Mouse (Mus musculus): ENCODE measurements at regions not wholly inside any gene's neighbourhood (a gene's known extent, or its start where the extent isn't known, plus 50 kb on each side); places are given as distances from the start of the nearest gene placed in this dataset.

DNA sequence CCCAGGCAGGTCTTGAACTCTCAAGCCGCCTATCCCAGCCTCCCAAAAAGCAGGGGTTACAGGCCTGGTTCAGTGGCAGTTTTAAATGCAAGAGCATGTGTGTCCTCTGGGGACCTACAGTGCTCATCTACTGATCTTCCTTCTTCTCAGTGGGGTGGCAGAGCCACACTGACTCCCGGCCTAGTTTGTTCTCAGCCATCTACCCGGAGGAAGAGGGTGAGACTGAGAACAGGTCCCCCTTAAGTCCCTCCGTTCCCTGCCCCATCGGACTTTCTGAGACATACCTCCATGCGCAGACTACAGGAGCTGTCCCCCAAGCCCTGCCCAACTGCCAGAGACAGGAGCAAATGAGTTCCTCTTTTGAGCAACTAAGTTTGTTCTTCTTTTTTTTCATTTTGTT lies 66.5 kb downstream of the Zfp36l2 start:
- no peak for TF ChIP-seq CEBPB (IDR thresholded peaks at IDR 0.05; ENCODE audit: insufficient read depth, poor library complexity, severe bottlenecking)
- no peak for TF ChIP-seq USF1 (IDR thresholded peaks at IDR 0.05; ENCODE audit: low read depth)
- no peak for TF ChIP-seq SRF (IDR thresholded peaks at IDR 0.05; ENCODE audit: control insufficient read depth, insufficient read length, low read depth)
- TF ChIP-seq REST (IDR thresholded peaks at IDR 0.05; ENCODE audit: insufficient read depth, insufficient read length), result no peak
- TF ChIP-seq MYOD1 (IDR thresholded peaks at IDR 0.05; ENCODE audit: control insufficient read depth in 1 of 3, insufficient read length in 2 of 3, low read depth in 2 of 3), result no peak
- no peak for TF ChIP-seq POLR2AphosphoS2 (IDR thresholded peaks at IDR 0.05; ENCODE audit: insufficient read length, low read depth)
- TF ChIP-seq MYOG (IDR thresholded peaks at IDR 0.05; ENCODE audit: control insufficient read depth in 1 of 3, insufficient read depth in 1 of 3, insufficient read length in 2 of 3, low read depth in 2 of 3), result no peak
- no peak for TF ChIP-seq MAX (IDR thresholded peaks at IDR 0.05; ENCODE audit: low read depth)
- TF ChIP-seq POLR2A (IDR thresholded peaks at IDR 0.05; ENCODE audit: insufficient read length, low read depth), result no peak
- no peak for TF ChIP-seq TCF3 (IDR thresholded peaks at IDR 0.05; ENCODE audit: insufficient read length, low read depth)
- TF ChIP-seq E2F4 (IDR thresholded peaks at IDR 0.05; ENCODE audit: insufficient read depth), result no peak
- no peaks in the 10 kb centered on the region for H3K79me2 ChIP-seq (ENCODE audit: control insufficient read depth, insufficient read depth)
- no peaks in the 10 kb centered on the region for H3K27me3 ChIP-seq (ENCODE audit: control insufficient read depth, insufficient read depth, insufficient read length)

DNA sequence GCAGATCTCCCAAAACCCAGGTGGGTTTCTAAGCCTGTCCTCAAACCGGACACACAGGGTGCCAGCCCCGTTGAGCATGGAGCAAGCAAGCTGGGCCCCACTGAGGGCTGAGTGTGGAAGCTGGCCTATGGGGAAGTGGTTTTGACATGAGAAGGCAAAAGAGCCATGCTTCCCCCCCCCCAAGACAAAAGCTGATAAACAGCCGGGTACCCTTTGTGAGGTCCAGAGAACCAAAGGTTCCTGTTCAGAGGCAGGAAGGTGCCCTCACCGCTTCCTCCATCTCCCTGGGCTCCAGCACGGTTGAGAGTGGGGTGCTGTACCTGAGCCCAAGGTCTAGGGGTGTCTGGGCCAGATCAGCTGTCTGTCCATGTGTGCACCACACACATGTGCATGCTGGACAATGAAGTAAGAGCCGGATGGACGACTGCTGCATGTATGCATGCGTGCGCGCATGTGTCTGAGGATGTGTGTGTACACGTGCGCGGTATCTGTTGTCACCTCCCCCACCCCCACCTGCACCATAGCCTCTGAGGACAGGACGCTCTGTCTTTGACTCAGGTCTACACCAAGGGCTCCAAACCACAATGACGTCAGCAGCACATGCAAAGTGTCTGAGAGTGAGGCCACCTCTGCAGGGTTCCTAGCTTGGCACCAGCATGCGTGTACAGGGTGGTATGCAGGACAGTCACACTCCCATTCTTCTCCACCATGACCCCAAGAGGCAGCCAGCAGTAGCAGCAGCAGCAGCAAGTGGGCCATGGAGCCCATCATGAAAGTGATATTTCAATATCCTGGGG lies 68.3 kb downstream of the Zfp36l2 start:
- H3K4me3 ChIP-seq, result no peak overlapping the region
- no peaks in the 10 kb centered on the region for H3K79me2 ChIP-seq (ENCODE audit: control insufficient read depth, insufficient read depth)
- H3K36me3 ChIP-seq (ENCODE audit: control insufficient read depth, insufficient read depth), result no peaks in the 10 kb centered on the region
- no peaks in the 10 kb centered on the region for H3K27me3 ChIP-seq (ENCODE audit: control insufficient read depth, insufficient read depth, insufficient read length)
- no peak overlapping the region for H3ac ChIP-seq (ENCODE audit: control insufficient read depth, insufficient read length)
- H3K4me2 ChIP-seq (ENCODE audit: low read depth), result no peak overlapping the region
- TF ChIP-seq USF1 (IDR thresholded peaks at IDR 0.05; ENCODE audit: low read depth) (no peak), MYOD1 (IDR thresholded peaks at IDR 0.05; ENCODE audit: control insufficient read depth in 1 of 3, insufficient read length in 2 of 3, low read depth in 2 of 3) (no peak), SRF (IDR thresholded peaks at IDR 0.05; ENCODE audit: control insufficient read depth, insufficient read length, low read depth) (no peak), POLR2A (IDR thresholded peaks at IDR 0.05; ENCODE audit: insufficient read length, low read depth) (no peak), MAX (IDR thresholded peaks at IDR 0.05; ENCODE audit: low read depth) (no peak), REST (IDR thresholded peaks at IDR 0.05; ENCODE audit: insufficient read depth, insufficient read length) (no peak), MYOG (IDR thresholded peaks at IDR 0.05; ENCODE audit: control insufficient read depth in 1 of 3, insufficient read depth in 1 of 3, insufficient read length in 2 of 3, low read depth in 2 of 3) (no peak), TCF12 (IDR thresholded peaks at IDR 0.05; ENCODE audit: insufficient read depth, poor library complexity, severe bottlenecking) (no peak), CEBPB (IDR thresholded peaks at IDR 0.05; ENCODE audit: insufficient read depth, poor library complexity, severe bottlenecking) (no peak), E2F4 (IDR thresholded peaks at IDR 0.05; ENCODE audit: insufficient read depth) (no peak), POLR2AphosphoS2 (IDR thresholded peaks at IDR 0.05; ENCODE audit: insufficient read length, low read depth) (no peak), TCF3 (IDR thresholded peaks at IDR 0.05; ENCODE audit: insufficient read length, low read depth) (no peak)

More for the DNA sequence above, 66.5 kb downstream of the Zfp36l2 start:
- Histone ChIP-seq H3K36me3 (ENCODE audit: control insufficient read depth, insufficient read depth) (no peaks in the 10 kb centered on the region), H3ac (ENCODE audit: control insufficient read depth, insufficient read length) (no peak overlapping the region), H3K4me3 (no peak overlapping the region), H3K4me2 (ENCODE audit: low read depth) (no peak overlapping the region)

DNA sequence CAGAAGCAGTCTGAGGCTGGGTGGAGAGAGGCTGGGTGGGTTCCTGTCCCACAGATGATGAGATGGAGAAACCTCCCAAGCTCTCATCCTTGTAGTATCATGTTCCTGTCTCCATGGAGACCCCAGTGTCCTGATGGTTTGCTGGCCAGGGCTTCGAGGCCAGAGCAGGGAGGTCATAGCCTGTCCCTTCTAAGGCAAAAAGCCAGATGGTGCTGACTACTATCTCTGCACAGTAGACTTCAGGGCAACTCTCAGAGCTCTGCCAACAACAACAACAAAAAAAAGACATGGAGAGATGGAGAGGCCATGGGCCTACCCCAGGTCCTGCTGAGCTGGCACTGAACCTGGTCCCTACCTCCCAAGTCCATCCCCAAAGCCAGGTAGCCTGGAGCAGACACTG lies 69.0 kb downstream of the Zfp36l2 start:
- no peaks in the 10 kb centered on the region for H3K79me2 ChIP-seq (ENCODE audit: control insufficient read depth, insufficient read depth)
- no peak for TF ChIP-seq CEBPB (IDR thresholded peaks at IDR 0.05; ENCODE audit: insufficient read depth, poor library complexity, severe bottlenecking)
- no peak for TF ChIP-seq TCF12 (IDR thresholded peaks at IDR 0.05; ENCODE audit: insufficient read depth, poor library complexity, severe bottlenecking)
- TF ChIP-seq USF1 (IDR thresholded peaks at IDR 0.05; ENCODE audit: low read depth), result no peak
- no peak for TF ChIP-seq POLR2A (IDR thresholded peaks at IDR 0.05; ENCODE audit: insufficient read length, low read depth)
- no peak for TF ChIP-seq MYOD1 (IDR thresholded peaks at IDR 0.05; ENCODE audit: control insufficient read depth in 1 of 3, insufficient read length in 2 of 3, low read depth in 2 of 3)
- TF ChIP-seq E2F4 (IDR thresholded peaks at IDR 0.05; ENCODE audit: insufficient read depth), result no peak
- no peak for TF ChIP-seq TCF3 (IDR thresholded peaks at IDR 0.05; ENCODE audit: insufficient read length, low read depth)
- no peak for TF ChIP-seq MAX (IDR thresholded peaks at IDR 0.05; ENCODE audit: low read depth)
- TF ChIP-seq MYOG (IDR thresholded peaks at IDR 0.05; ENCODE audit: control insufficient read depth in 1 of 3, insufficient read depth in 1 of 3, insufficient read length in 2 of 3, low read depth in 2 of 3), result no peak
- TF ChIP-seq POLR2AphosphoS2 (IDR thresholded peaks at IDR 0.05; ENCODE audit: insufficient read length, low read depth), result no peak
- TF ChIP-seq SRF (IDR thresholded peaks at IDR 0.05; ENCODE audit: control insufficient read depth, insufficient read length, low read depth), result no peak
- no peak for TF ChIP-seq REST (IDR thresholded peaks at IDR 0.05; ENCODE audit: insufficient read depth, insufficient read length)

DNA sequence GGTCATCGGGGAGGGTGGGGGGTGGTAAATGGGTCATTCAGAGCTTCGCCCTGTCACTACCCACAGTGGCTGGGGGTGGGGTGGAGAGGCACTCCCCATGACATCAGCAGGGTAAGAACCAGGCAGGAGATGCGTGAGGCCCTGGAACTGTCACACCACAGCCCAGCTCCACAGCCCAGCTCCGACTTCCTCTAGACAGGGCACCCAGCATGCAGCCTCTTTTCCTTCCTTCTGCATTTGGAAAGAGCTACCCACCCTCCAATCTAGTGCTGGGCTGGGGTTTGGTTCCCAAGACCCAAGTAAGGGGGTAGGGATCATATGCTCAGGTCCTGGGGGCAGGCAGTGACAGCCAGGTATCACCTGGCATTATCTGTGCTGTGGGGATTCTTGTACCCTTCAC lies 69.5 kb downstream of the Zfp36l2 start:
- H3K27me3 ChIP-seq (ENCODE audit: control insufficient read depth, insufficient read depth, insufficient read length), result no peaks in the 10 kb centered on the region
- H3K79me2 ChIP-seq (ENCODE audit: control insufficient read depth, insufficient read depth), result no peaks in the 10 kb centered on the region
- TF ChIP-seq REST (IDR thresholded peaks at IDR 0.05; ENCODE audit: insufficient read depth, insufficient read length) (no peak), SRF (IDR thresholded peaks at IDR 0.05; ENCODE audit: control insufficient read depth, insufficient read length, low read depth) (no peak), E2F4 (IDR thresholded peaks at IDR 0.05; ENCODE audit: insufficient read depth) (no peak), MAX (IDR thresholded peaks at IDR 0.05; ENCODE audit: low read depth) (no peak), POLR2A (IDR thresholded peaks at IDR 0.05; ENCODE audit: insufficient read length, low read depth) (no peak), USF1 (IDR thresholded peaks at IDR 0.05; ENCODE audit: low read depth) (no peak), POLR2AphosphoS2 (IDR thresholded peaks at IDR 0.05; ENCODE audit: insufficient read length, low read depth) (no peak), TCF3 (IDR thresholded peaks at IDR 0.05; ENCODE audit: insufficient read length, low read depth) (no peak), MYOD1 (IDR thresholded peaks at IDR 0.05; ENCODE audit: control insufficient read depth in 1 of 3, insufficient read length in 2 of 3, low read depth in 2 of 3) (no peak), MYOG (IDR thresholded peaks at IDR 0.05; ENCODE audit: control insufficient read depth in 1 of 3, insufficient read depth in 1 of 3, insufficient read length in 2 of 3, low read depth in 2 of 3) (no peak), CEBPB (IDR thresholded peaks at IDR 0.05; ENCODE audit: insufficient read depth, poor library complexity, severe bottlenecking) (no peak), TCF12 (IDR thresholded peaks at IDR 0.05; ENCODE audit: insufficient read depth, poor library complexity, severe bottlenecking) (no peak)
- peak overlapping the region; percentile 2 for H3K4me2 ChIP-seq (ENCODE audit: low read depth)
- no peak overlapping the region for H3ac ChIP-seq (ENCODE audit: control insufficient read depth, insufficient read length)
- no peaks in the 10 kb centered on the region for H3K36me3 ChIP-seq (ENCODE audit: control insufficient read depth, insufficient read depth)
- no peak overlapping the region for H3K4me3 ChIP-seq

More for the DNA sequence above, 69.0 kb downstream of the Zfp36l2 start:
- no peaks in the 10 kb centered on the region for H3K36me3 ChIP-seq (ENCODE audit: control insufficient read depth, insufficient read depth)
- no peak overlapping the region for H3ac ChIP-seq (ENCODE audit: control insufficient read depth, insufficient read length)
- no peak overlapping the region for H3K4me3 ChIP-seq
- H3K4me2 ChIP-seq (ENCODE audit: low read depth), result no peak overlapping the region
- no peaks in the 10 kb centered on the region for H3K27me3 ChIP-seq (ENCODE audit: control insufficient read depth, insufficient read depth, insufficient read length)
